Mouse (Mus musculus): ENCODE measurements at regions not wholly inside any gene's neighbourhood (a gene's known extent, or its start where the extent isn't known, plus 50 kb on each side); places are given as distances from the start of the nearest gene placed in this dataset.
"Not testable (repeated sequence)": the region's sequence is repeated elsewhere in the genome, so short reads cannot be mapped to it uniquely, and the experiment has no call there.

DNA sequence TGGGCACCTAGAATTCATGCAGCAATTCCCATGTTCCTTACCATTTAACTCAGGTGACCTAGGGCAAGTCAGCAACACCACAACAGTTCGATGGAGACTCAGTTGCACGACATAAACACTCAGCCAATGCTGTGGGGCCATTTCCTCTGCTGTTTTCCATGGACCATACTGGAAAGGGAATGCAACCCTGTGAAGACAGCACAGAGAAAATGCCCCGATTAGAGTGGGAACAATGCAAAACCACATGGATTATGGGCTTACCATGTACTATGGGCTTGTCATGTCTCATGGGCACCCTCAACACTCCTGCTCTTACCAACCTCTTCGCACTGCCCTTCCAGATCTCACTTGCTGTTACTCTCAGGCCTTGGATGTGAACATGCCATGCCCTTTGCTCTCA, 207.6 kb downstream of the Snurf start:
- DNase-seq: not testable (repeated sequence)

DNA sequence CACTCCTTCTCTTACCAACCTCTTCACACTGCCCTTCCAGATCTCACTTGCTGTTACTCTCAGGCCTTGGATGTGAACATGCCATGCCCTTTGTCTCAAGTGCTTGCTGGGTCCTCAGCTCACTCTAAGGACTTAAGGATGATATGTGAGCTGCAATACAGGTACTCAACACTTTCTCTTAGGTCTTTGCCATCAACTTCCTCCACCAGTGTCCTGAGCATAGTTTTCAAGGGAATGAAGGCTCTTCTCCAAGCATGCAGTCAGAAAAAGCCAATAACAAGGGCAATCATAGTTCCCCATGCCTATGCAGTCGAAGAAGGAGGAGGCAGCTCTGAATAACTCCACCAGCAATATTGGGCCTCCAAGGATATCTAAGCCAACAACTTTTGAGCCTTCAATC, 235.1 kb downstream of the Snurf start:
- peak; percentile 2 for DNase-seq

DNA sequence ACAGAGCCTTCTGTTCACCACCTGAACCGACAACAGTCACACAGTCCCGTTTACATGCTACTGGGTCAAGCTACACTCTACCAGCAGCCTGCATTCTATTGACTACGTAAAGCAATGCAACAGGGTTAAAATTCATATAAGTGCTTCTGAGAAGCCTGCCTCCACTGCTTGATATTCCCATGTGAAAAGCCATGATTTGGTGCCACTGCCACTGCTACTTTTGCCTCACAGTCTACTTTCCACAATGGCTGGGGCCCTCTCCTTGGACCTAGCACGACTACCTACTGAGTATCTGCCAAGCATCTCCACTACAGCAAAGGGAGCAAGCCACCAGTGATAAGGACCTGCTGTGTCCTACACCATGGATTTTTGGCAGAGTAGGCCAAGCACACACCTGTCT, 236.2 kb downstream of the Snurf start:
- peak; percentile 0 for DNase-seq

DNA sequence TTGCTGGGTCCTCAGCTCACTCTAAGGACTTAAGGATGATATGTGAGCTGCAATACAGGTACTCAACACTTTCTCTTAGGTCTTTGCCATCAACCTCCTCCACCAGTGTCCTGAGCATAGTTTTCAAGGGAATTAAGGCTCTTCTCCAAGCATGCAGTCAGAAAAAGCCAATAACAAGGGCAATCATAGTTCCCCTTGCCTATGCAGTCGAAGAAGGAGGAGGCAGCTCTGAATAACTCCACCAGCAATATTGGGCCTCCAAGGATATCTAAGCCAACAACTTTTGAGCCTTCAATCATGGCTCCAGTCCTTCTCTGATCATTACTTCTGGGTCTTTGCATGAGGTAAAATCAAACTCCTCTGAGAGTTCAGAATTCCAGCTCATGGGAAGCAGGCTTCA, 237.5 kb downstream of the Snurf start:
- not testable (repeated sequence) for DNase-seq

Measured in lung, postnatal 36 days (tissue).